Mouse (Mus musculus): Measurements from ENCODE around the gene Bud31.
"Not testable (repeated sequence)": the region's sequence is repeated elsewhere in the genome, so short reads cannot be mapped to it uniquely, and the experiment has no call there.

Bud31 gene

GRCm38 (mm10) chr5:145139571-145140519 lies at the start of gene Bud31, which contains the start of gene Pdap1:
Bud31 (plus strand) TSS chr5:145140362.
Pdap1 (minus strand) TSS chr5:145140238.
- DNase-seq = peak; percentile 97

- no peak for DNase-seq
Observed at GRCm38 (mm10) chr5:145096195-145096594, 44.0 kb upstream of the Bud31 start.

GRCm38 (mm10) chr5:145098340-145098821 lies 41.8 kb upstream of the Bud31 start:
- DNase-seq = no peak

GRCm38 (mm10) chr5:145100960-145101359 lies 39.2 kb upstream of the Bud31 start:
- DNase-seq = no peak

- not testable (repeated sequence) for DNase-seq
Observed at GRCm38 (mm10) chr5:145101451-145101850, 38.7 kb upstream of the Bud31 start.

- DNase-seq = no peak
Observed at GRCm38 (mm10) chr5:145102706-145103105, 37.5 kb upstream of the Bud31 start.

GRCm38 (mm10) chr5:145104328-145104727 lies 35.8 kb upstream of the Bud31 start:
- DNase-seq = no peak

- DNase-seq = no peak
Observed at GRCm38 (mm10) chr5:145105694-145106275, 34.4 kb upstream of the Bud31 start.

- DNase-seq = no peak
Observed at GRCm38 (mm10) chr5:145110401-145110800, 29.8 kb upstream of the Bud31 start.

- no peak for DNase-seq
Observed at GRCm38 (mm10) chr5:145112566-145112965, 27.6 kb upstream of the Bud31 start.

- DNase-seq = no peak
Observed at GRCm38 (mm10) chr5:145113416-145113815, 26.7 kb upstream of the Bud31 start.

- DNase-seq = peak; percentile 72
Observed at GRCm38 (mm10) chr5:145114071-145114605, 26.0 kb upstream of the Bud31 start, which contains the start of gene Arpc1b. Arpc1b (plus strand) TSS chr5:145114215.

GRCm38 (mm10) chr5:145114606-145115473 lies 25.3 kb upstream of the Bud31 start:
- DNase-seq = peak; percentile 67

- DNase-seq = no peak
Observed at GRCm38 (mm10) chr5:145115736-145116135, 24.4 kb upstream of the Bud31 start.

- DNase-seq = peak; percentile 55
Observed at GRCm38 (mm10) chr5:145116316-145116715, 23.8 kb upstream of the Bud31 start.

- DNase-seq = peak; percentile 70
Observed at GRCm38 (mm10) chr5:145116916-145117315, 23.2 kb upstream of the Bud31 start.

- DNase-seq = peak; percentile 19
Observed at GRCm38 (mm10) chr5:145118005-145118404, 22.2 kb upstream of the Bud31 start.

- DNase-seq = no peak
Observed at GRCm38 (mm10) chr5:145118461-145118860, 21.7 kb upstream of the Bud31 start.

- no peak for DNase-seq
Observed at GRCm38 (mm10) chr5:145119385-145119784, 20.8 kb upstream of the Bud31 start.

GRCm38 (mm10) chr5:145120921-145121320 lies 19.2 kb upstream of the Bud31 start:
- DNase-seq = no peak

- DNase-seq = no peak
Observed at GRCm38 (mm10) chr5:145123396-145123795, 16.8 kb upstream of the Bud31 start.

GRCm38 (mm10) chr5:145126580-145126979 lies 13.6 kb upstream of the Bud31 start:
- DNase-seq = no peak

Measured in kidney, adult 18-20 months (tissue).